Mouse (Mus musculus): ENCODE measurements around the gene Gm42791. TPM values are rescaled to one million over a fixed set of nuclear protein-coding genes. Genes with fewer than 3 reads are reported as not detected.

The Gm42791 gene
- polyA plus RNA-seq, 1 experiment from 2014 or later: 0.78 TPM

DNA sequence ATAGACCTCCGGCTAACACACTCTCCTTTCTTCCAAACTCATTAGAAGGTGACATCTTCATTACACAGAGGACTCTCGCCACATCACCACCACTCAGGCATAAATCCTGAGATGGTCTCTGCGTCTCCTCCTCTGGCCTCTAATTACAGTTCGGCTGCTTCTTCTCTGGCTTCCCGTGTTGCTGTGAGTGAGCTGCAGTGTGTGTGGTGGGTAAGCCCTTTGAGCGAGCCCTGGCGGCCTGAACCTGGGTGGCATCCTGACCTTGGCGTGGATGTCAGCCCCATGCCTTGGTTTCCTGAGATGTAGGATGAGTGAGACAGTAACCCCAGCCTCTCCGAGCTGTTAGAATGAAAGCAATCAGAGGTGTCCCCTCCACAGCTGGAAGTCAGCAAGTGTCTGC lies 46.4 kb downstream of the Gm42791 start:
- Histone ChIP-seq H3K36me3 (ENCODE audit: insufficient read depth, low read length) (no peaks in the 10 kb centered on the region), H3K27me3 (replicated peaks; ENCODE audit: insufficient read depth, low read length) (no peaks in the 10 kb centered on the region), H3K4me2 (replicated peaks; ENCODE audit: low read depth, low read length) (no peak overlapping the region), H3K9ac (replicated peaks; ENCODE audit: low read depth) (no peak overlapping the region), H3K4me1 (ENCODE audit: insufficient read depth, low read depth, low read length) (peaks cover 5% of the 10 kb centered on the region; the same call in 1 of the 2 replicates), H3K27ac (ENCODE audit: low read length) (no peak overlapping the region), H3K9me3 (ENCODE audit: low read length) (no peaks in the 10 kb centered on the region), H3K4me3 (ENCODE audit: low read depth, low read length) (no peak overlapping the region)
- ATAC-seq (no peak), DNase-seq (ENCODE audit: low spot score) (no peak)
- TF ChIP-seq EP300 (IDR thresholded peaks at IDR 0.05) (no peak), CTCF (IDR thresholded peaks at IDR 0.05) (no peak)
- 77% methylated on average over 9 of the region's 9 CpGs for WGBS

DNA sequence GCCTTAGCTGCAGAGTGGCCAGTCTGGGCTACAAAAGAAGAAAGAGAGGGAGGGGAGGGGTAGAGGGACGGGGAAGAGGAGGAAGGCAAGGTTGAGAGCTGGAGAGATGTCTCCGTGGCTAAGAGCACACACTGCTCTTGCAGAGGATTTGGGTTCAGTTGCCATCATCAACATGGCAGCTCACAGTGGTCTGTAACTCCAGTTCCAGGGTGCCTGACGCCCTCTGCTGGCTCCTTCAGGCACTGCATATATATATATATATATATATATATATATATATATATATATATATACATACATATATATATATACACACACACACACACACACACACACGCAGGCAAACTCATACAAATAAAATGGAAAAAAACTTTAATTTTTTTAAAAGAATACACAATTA lies 47.5 kb downstream of the Gm42791 start:
- H3K4me2 ChIP-seq (replicated peaks; ENCODE audit: low read depth, low read length): no peak overlapping the region
- WGBS: 81% methylated on average over 4 of the region's 4 CpGs
- H3K4me1 ChIP-seq (ENCODE audit: insufficient read depth, low read depth, low read length): peaks cover 5% of the 10 kb centered on the region; the same call in 1 of the 2 replicates
- no peak overlapping the region for H3K9ac ChIP-seq (replicated peaks; ENCODE audit: low read depth)
- H3K9me3 ChIP-seq (ENCODE audit: low read length): no peaks in the 10 kb centered on the region
- DNase-seq (ENCODE audit: low spot score) (no peak), ATAC-seq (no peak)
- H3K36me3 ChIP-seq (ENCODE audit: insufficient read depth, low read length): no peaks in the 10 kb centered on the region
- H3K27me3 ChIP-seq (replicated peaks; ENCODE audit: insufficient read depth, low read length): no peaks in the 10 kb centered on the region
- no peak overlapping the region for H3K27ac ChIP-seq (ENCODE audit: low read length)
- TF ChIP-seq CTCF (IDR thresholded peaks at IDR 0.05): no peak
- TF ChIP-seq EP300 (IDR thresholded peaks at IDR 0.05): no peak
- H3K4me3 ChIP-seq (ENCODE audit: low read depth, low read length): no peak overlapping the region

DNA sequence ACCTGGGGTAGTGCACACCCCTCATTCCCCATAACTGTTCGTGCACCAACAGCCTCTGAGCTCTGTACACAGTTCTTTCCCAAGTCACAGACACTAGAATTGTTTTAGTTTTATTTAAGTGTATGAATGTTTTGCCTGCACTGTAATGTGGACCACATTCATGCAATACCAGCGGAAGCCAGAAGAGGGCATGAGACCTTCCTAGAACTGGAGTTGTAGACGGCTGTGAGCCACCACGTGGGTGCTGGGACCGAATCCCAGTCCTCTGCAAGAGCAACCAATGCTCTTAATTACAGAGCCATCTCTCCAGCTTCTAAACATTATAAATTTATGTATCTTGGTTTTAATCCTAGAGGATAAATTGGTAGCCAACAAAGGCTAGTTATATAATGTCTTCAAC lies 48.2 kb downstream of the Gm42791 start:
- no peak overlapping the region for H3K4me3 ChIP-seq (ENCODE audit: low read depth, low read length)
- DNase-seq (ENCODE audit: low spot score): no peak
- no peaks in the 10 kb centered on the region for H3K36me3 ChIP-seq (ENCODE audit: insufficient read depth, low read length)
- no peak for ATAC-seq
- H3K4me2 ChIP-seq (replicated peaks; ENCODE audit: low read depth, low read length): no peak overlapping the region
- 77% methylated on average over 5 of the region's 5 CpGs for WGBS
- no peaks in the 10 kb centered on the region for H3K27me3 ChIP-seq (replicated peaks; ENCODE audit: insufficient read depth, low read length)
- peaks cover 5% of the 10 kb centered on the region; the same call in 1 of the 2 replicates for H3K4me1 ChIP-seq (ENCODE audit: insufficient read depth, low read depth, low read length)
- no peak for TF ChIP-seq EP300 (IDR thresholded peaks at IDR 0.05)
- TF ChIP-seq CTCF (IDR thresholded peaks at IDR 0.05): peak; percentile 63
- H3K9ac ChIP-seq (replicated peaks; ENCODE audit: low read depth): no peak overlapping the region
- no peaks in the 10 kb centered on the region for H3K9me3 ChIP-seq (ENCODE audit: low read length)
- no peak overlapping the region for H3K27ac ChIP-seq (ENCODE audit: low read length)

DNA sequence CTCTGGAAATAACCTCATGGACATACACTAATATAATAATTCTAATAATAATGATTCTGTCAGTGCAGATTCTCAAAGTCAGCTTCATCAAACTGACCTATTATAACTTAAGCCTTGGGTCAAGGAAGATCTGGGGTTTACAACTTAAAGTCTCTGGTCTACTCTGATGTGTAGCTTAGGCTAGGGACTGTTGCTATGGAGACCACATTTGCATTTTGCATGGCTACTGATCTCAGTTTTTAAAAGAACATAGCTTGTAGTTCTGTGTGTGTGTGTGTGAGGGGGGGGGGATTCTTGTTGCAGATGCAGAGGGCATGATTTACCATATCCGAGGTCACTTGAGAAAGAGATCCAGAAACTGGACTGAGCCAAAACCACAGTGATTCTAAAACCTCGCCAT lies 49.2 kb downstream of the Gm42791 start:
- no peak overlapping the region for H3K27ac ChIP-seq (ENCODE audit: low read length)
- H3K36me3 ChIP-seq (ENCODE audit: insufficient read depth, low read length): no peaks in the 10 kb centered on the region
- H3K27me3 ChIP-seq (replicated peaks; ENCODE audit: insufficient read depth, low read length): no peaks in the 10 kb centered on the region
- H3K9me3 ChIP-seq (ENCODE audit: low read length): no peaks in the 10 kb centered on the region
- DNase-seq (ENCODE audit: low spot score) (no peak), ATAC-seq (no peak)
- peaks cover 5% of the 10 kb centered on the region; the same call in 1 of the 2 replicates for H3K4me1 ChIP-seq (ENCODE audit: insufficient read depth, low read depth, low read length)
- H3K4me2 ChIP-seq (replicated peaks; ENCODE audit: low read depth, low read length): no peak overlapping the region
- no peak overlapping the region for H3K4me3 ChIP-seq (ENCODE audit: low read depth, low read length)
- WGBS: 78% methylated on average over 2 of the region's 2 CpGs
- no peak for TF ChIP-seq CTCF (IDR thresholded peaks at IDR 0.05)
- no peak for TF ChIP-seq EP300 (IDR thresholded peaks at IDR 0.05)
- no peak overlapping the region for H3K9ac ChIP-seq (replicated peaks; ENCODE audit: low read depth)

DNA sequence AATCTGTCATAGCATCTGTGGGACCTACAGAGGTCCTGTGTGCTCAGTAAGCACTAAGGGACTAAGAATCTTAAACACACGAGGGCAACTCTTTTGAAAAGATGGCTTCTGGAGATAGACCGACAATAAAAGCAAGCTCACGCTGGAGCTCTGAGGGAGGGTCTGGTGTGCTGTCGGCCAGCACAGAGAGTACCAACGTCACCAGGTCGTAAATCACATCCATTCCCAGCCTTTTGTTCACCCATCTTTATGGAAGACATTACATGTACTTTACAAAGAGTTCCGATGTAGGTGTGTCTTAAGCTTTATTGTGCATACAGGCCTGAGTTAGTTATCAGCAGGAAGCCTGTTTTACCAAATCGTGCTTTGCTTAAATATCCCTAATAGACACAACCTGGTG lies 50.9 kb downstream of the Gm42791 start:
- H3K9ac ChIP-seq (replicated peaks; ENCODE audit: low read depth): no peak overlapping the region
- TF ChIP-seq EP300 (IDR thresholded peaks at IDR 0.05) (no peak), CTCF (IDR thresholded peaks at IDR 0.05) (no peak)
- 38% methylated on average over 8 of the region's 8 CpGs for WGBS
- H3K9me3 ChIP-seq (ENCODE audit: low read length): no peaks in the 10 kb centered on the region
- no peaks in the 10 kb centered on the region for H3K4me1 ChIP-seq (ENCODE audit: insufficient read depth, low read depth, low read length)
- ATAC-seq: no peak
- H3K27me3 ChIP-seq (replicated peaks; ENCODE audit: insufficient read depth, low read length): no peaks in the 10 kb centered on the region
- no peak for DNase-seq (ENCODE audit: low spot score)
- no peak overlapping the region for H3K27ac ChIP-seq (ENCODE audit: low read length)
- no peaks in the 10 kb centered on the region for H3K36me3 ChIP-seq (ENCODE audit: insufficient read depth, low read length)
- no peak overlapping the region for H3K4me2 ChIP-seq (replicated peaks; ENCODE audit: low read depth, low read length)
- no peak overlapping the region for H3K4me3 ChIP-seq (ENCODE audit: low read depth, low read length)

DNA sequence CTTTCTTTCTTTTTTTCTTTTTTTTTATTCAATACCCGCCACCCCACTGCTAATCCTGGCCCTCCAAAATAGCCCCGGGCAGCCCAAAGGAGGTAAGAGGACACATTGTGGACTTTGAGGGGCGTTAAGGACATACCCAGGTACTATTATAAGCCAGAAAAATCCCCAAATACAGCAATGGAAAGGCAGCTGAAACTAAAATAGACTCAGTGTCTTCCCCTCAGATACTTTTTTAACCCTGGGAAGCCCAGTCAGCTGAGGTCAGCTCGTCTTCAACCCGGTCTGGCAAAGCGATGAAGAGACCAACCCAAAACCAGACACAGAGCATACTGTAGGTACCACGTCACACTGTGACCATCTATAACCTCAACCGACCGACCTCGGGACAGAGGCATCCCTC lies 51.5 kb downstream of the Gm42791 start:
- Histone ChIP-seq H3K9ac (replicated peaks; ENCODE audit: low read depth) (no peak overlapping the region), H3K36me3 (ENCODE audit: insufficient read depth, low read length) (no peaks in the 10 kb centered on the region), H3K4me2 (replicated peaks; ENCODE audit: low read depth, low read length) (no peak overlapping the region), H3K4me1 (ENCODE audit: insufficient read depth, low read depth, low read length) (no peaks in the 10 kb centered on the region), H3K27me3 (replicated peaks; ENCODE audit: insufficient read depth, low read length) (no peaks in the 10 kb centered on the region), H3K27ac (ENCODE audit: low read length) (no peak overlapping the region), H3K9me3 (ENCODE audit: low read length) (no peaks in the 10 kb centered on the region), H3K4me3 (ENCODE audit: low read depth, low read length) (no peak overlapping the region)
- no peak for TF ChIP-seq CTCF (IDR thresholded peaks at IDR 0.05)
- no peak for TF ChIP-seq EP300 (IDR thresholded peaks at IDR 0.05)
- no peak for ATAC-seq
- 81% methylated on average over 10 of the region's 10 CpGs for WGBS
- no peak for DNase-seq (ENCODE audit: low spot score)

DNA sequence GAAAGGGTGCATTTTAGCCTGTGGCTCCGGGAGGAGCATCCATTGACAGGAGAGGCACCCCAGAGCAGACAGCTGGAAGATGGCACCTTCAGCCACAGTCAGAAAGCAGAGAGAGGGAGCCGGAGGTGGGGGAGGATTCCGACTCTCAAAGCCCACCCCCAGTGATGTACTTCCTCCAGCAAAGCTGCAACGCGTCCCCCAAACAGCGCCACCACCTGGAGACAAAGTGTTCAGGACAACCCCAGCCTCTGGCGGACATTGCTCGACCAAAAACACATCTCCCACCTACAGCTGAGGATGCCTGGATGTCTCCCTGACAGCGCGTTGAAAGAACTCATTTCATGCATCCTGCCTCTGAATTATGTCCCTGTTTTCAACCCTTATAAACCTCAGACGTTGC lies 52.0 kb downstream of the Gm42791 start:
- DNase-seq (ENCODE audit: low spot score): no peak
- TF ChIP-seq EP300 (IDR thresholded peaks at IDR 0.05) (no peak), CTCF (IDR thresholded peaks at IDR 0.05) (no peak)
- ATAC-seq: no peak

More for the DNA sequence above, 52.0 kb downstream of the Gm42791 start:
- H3K4me1 ChIP-seq (ENCODE audit: insufficient read depth, low read depth, low read length): no peaks in the 10 kb centered on the region
- no peaks in the 10 kb centered on the region for H3K36me3 ChIP-seq (ENCODE audit: insufficient read depth, low read length)
- H3K27me3 ChIP-seq (replicated peaks; ENCODE audit: insufficient read depth, low read length): no peaks in the 10 kb centered on the region
- WGBS: 75% methylated on average over 11 of the region's 11 CpGs
- no peak overlapping the region for H3K9ac ChIP-seq (replicated peaks; ENCODE audit: low read depth)
- no peaks in the 10 kb centered on the region for H3K9me3 ChIP-seq (ENCODE audit: low read length)
- H3K27ac ChIP-seq (ENCODE audit: low read length): no peak overlapping the region
- H3K4me3 ChIP-seq (ENCODE audit: low read depth, low read length): no peak overlapping the region
- H3K4me2 ChIP-seq (replicated peaks; ENCODE audit: low read depth, low read length): no peak overlapping the region

Data from lung, postnatal 0 days (tissue).